Mouse (Mus musculus): ENCODE data around the gene Cmas. TPM values are rescaled to one million over a fixed set of nuclear protein-coding genes. Genes with fewer than 3 reads are reported as not detected.

Gene Cmas
- total RNA-seq, 2 experiments from 2014 or later, result 25.8 to 29.9 TPM

DNA sequence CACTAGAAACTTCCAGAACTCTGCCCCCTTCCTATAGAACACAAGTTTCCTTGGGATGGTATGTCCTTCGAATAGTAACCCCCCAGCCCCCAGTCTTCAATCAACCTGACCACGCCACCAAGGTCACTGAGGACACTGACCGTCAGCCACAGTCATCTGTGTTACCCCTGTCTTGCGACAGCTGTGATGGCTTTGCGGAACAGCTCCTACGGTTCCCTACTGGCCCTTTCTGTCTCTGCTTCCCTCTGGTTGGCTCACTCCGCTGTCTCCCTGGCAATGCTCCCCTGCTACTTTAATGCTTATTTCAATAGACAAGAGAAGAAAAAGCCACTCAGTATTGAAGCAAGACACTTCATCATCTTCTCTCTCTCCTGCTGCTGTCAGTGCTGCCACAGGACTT is 37.0 kb downstream of the Cmas start:
- no peak for DNase-seq

- no peak for DNase-seq
Measured at GRCm38 (mm10) chr6:142795087-142795486, 38.6 kb downstream of the Cmas start.

GRCm38 (mm10) chr6:142795655-142796441 is 39.4 kb downstream of the Cmas start:
- no peak for DNase-seq

- DNase-seq, result no peak
Measured at GRCm38 (mm10) chr6:142797996-142798395, 41.5 kb downstream of the Cmas start.

GRCm38 (mm10) chr6:142798837-142799236 is 42.4 kb downstream of the Cmas start:
- DNase-seq, result no peak

- no peak for DNase-seq
Measured at GRCm38 (mm10) chr6:142799704-142800374, 43.4 kb downstream of the Cmas start.

GRCm38 (mm10) chr6:142801687-142802086 is 45.2 kb downstream of the Cmas start:
- DNase-seq, result no peak

DNA sequence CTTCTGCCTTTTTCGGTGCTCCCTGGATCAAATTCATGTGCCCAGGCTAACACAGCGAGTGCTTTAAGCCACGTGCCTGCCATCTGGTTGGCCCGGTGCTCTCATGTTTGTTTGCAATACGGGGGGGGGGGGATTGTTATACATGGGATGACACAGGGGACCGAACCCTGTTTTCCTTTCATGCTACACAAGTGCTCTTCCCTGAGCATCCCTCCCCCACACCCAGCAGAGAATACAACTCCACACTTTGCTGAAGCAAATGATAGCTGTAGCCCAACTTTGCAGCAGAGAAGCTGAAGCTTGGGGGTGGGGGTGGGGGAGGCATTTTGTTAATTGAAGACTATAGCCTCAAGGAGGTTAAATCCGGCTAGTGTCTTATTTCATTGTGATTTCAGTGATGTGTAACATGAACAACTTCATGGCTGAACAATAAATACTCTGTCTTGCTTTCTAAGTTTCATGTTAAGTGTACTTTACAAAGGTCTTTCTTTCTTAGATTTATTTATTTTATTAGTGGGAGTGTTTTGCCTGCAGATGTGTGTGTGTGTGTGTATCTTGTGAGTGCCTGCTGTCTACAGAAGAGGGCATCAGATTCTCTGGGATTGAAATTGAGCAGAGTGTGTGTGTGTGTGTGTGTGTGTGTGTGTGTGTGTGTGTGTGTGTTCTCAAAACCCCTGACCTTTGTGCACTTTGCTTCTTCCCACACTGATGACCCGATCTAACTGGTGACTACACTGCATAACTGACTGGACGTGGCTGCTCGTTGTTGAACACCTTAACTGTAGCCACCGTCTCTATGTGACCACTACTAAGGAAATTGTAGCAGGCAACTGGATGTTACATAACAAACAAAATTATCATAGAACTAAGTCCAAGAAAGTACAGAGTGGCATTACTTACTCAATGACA is 46.4 kb downstream of the Cmas start:
- DNase-seq, result no peak

DNA sequence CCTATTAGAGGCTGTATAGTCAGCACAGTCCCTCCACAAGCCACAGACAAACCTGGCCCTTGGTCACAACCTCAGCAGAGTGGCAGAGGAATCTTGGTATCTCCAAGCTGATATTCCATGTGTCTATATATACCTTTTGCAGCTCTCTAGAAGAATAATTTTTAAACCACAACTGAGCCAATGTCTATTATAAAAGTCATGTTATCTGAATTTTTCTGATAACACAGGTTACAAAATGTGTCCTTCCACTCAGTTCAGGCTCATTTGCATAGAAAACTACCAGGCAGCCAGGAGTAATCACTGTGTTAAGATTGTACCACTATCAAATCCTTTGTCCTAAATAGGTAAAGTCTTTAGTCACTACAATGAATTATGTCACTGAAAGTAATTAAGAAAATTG is 47.9 kb downstream of the Cmas start, which contains the start of gene Sult6b2:
Gene Sult6b2 (minus strand): TSS at position 101 of the 400 bp plus-strand sequence.
- DNase-seq, result no peak

GRCm38 (mm10) chr6:142806326-142806725 is 49.8 kb downstream of the Cmas start:
- DNase-seq, result no peak

DNA sequence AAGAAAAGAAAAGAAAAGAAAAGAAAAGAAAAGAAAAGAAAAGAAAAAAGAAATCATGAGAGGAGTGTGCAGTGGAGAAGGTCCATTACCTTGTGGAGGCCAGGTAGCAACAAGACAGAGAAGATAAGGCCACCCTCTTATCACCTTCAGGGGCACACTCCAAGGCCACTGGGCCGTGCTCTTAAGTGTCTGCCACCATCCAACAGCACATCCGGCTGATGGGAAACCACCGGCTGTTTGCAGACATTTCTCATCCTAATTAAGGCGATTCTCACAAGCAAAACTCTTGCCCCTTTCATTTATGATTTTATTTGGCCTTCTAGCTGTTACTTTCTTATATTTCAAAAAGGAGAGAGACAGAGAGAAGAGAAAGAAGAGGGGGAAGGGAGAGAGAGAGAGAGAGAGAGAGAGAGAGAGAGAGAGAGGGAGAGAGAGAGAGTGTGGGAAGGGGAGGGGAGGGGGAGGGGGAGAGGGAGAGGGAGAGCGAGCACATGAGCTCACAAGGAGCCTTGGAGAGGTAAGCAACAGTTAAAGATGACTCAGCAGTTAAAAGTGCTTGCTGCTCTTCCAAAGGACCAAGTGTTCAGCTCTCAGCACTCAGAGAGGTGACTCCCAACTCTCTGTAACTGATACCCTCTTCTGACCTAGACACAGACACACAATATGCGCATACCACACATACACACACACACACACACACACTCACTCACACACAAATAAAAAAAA is 53.0 kb downstream of the Cmas start:
- DNase-seq, result no peak

- no peak for DNase-seq
Measured at GRCm38 (mm10) chr6:142810239-142810638, 53.8 kb downstream of the Cmas start.

DNA sequence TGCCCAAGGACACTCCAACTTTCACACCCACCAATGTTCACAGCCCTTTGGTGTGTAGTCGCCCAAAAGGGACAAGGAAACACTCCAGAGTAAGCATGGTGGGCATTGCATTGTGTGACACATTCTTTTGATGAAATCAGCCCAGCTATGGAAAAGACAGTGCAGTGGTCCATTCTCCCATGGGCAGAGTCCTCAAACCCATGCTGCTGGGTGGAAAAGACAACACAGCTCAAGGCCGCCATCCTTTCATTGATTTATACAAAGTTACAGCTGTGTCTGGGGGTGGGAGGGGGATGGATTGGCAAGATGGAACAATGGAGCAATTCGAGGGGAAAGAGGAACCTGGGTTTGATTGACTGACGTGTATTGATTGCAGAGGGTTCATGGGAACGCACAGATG is 56.5 kb downstream of the Cmas start:
- DNase-seq, result no peak

- DNase-seq, result no peak
Measured at GRCm38 (mm10) chr6:142814011-142814410, 57.5 kb downstream of the Cmas start.

DNA sequence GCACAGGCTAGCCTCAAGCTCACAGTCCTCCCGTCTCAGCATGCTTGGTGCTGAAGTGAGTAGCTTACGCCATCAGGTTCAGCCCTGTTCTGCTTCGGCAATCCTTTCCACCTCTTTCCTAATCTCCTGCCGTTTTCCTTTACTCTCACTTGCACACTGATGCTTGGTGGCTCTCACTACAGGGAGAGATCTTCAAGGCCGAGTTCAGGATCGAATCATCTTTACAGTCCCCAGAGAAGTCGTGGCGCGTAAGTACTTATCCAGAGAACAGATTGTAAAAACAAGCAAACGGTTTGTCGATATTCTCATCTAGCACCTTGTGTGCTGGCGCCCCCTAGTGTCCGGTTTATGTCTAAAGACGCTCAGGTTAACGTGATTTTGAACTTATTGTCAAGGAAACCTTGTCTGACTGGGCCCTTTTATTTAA is 58.0 kb downstream of the Cmas start:
- DNase-seq, result peak; percentile 30

GRCm38 (mm10) chr6:142815513-142815912 is 59.0 kb downstream of the Cmas start:
- no peak for DNase-seq

GRCm38 (mm10) chr6:142818306-142818705 is 61.8 kb downstream of the Cmas start:
- no peak for DNase-seq

- DNase-seq, result no peak
Measured at GRCm38 (mm10) chr6:142823008-142823787, 66.7 kb downstream of the Cmas start.

Measured in gastrocnemius, postnatal 25 days (tissue).